Mouse (Mus musculus): ENCODE results near the gene Sptbn4. TPM values are rescaled to one million over a fixed set of nuclear protein-coding genes. Genes with fewer than 3 reads are reported as not detected.

The Sptbn4 gene
- total RNA-seq, 1 experiment from 2014 or later, result 0.74 TPM

DNA sequence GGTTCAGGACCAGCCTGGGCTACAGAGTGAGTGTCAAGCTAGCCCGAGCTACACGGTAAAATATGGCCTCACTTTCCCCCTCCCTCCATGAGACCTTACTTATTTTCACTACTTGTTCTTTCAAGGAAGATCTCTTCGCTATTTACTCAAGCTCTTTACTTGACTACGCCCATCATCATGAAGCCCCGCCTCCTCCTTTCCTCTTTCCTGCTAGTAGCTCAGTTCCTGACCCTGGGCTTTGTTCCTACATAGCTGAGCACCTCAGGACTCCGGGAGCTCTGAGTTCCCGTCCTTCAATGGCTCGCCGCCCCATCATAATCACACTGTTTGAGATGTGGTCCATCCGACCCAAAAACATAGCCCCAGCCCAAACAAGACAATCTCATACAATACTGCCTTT is 14.1 kb downstream of the Sptbn4 start:
- DNase-seq, result no peak

DNA sequence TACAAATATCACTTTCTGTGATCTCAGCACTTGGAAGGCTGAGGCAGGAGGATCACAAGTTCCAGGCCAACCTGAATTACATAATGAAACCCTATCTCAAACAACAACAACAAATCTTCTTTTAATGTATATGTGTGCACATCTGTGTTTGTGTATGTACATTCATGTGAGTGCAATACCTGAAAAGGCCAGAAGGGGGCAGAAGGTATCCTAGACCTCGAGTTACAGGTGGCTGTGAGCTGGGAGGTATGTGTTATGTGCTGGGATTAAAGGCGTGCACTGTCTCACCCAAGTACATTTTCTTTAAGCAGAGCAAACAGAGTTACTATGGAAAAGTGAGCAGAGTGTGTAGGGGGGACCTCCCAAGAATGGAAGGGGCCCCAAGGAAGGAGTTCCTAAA is 18.4 kb downstream of the Sptbn4 start:
- DNase-seq, result no peak

DNA sequence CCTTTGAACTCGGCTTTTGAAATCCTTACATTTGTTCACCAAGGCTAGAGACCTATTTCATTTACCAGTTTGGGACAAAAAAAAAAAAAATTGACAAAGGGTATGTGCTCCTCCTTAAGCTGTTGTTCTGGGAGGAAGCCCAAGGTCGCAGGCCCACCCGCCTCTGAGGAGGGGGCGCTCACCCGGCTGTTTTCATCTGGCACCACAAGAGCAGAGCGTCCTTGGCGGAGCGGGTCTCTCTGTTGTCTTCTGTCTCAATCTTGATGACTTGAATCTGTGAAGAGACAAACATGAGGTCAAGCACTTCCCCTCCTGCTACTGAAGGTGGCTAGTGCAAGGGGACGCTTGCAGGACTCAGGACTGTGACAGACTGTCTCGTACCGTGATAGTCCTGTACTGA is 19.5 kb downstream of the Sptbn4 start:
- no peak for DNase-seq

DNA sequence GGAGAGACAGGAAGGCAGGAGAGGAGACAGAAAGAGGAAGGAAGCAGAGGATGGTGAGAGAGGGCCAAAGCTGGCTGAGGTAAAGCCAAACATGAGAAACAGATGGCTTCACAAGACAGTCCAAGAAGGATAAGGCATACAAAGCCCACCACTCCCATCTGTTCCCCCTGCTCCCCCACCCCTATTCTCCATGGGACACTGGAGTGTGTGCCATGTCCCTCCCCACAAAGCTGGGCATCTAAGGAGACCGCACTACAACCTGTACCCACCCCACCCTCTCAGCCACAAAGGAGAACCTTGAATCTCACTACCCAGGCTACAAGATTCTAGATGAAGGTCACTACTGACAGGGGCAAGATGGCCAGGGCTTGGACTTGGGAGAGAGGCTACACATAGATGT is 20.1 kb downstream of the Sptbn4 start:
- DNase-seq, result no peak

DNA sequence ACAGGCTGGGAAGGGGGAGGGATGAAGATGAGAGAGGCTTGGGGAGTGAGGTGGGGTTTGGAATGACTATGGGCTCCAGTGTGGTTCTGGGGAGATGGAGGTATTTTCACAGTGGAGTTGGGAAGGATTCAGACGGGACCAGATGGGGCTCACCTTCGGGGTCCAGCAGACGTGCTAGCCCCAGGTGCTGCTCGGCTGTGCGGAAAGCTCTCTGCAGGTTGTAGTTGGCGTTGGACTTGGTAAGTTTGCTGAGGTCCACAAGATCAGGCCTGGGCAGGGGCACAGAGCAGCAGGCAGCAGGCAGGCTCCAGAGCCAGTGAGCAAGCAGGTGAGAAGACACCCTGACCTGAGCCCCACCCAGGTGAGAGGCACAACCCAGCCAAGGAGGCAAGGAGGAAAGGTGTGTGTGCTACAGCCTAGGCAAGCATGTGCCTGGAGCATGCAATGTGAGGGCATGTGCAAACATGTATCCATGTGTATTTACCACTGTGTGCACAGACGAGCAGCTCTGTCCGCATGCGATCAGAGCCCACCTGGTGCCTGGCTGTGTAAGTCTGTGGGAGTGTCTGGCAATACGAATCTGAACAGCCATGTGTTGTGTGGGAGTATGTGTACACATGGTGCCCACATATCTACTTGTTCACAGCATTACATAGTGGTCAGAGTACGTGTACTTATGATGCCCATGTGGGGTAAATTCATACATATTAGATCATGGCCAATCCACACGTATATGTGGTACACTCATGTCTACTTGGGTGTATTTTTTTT is 23.7 kb downstream of the Sptbn4 start:
- no peak for DNase-seq

DNA sequence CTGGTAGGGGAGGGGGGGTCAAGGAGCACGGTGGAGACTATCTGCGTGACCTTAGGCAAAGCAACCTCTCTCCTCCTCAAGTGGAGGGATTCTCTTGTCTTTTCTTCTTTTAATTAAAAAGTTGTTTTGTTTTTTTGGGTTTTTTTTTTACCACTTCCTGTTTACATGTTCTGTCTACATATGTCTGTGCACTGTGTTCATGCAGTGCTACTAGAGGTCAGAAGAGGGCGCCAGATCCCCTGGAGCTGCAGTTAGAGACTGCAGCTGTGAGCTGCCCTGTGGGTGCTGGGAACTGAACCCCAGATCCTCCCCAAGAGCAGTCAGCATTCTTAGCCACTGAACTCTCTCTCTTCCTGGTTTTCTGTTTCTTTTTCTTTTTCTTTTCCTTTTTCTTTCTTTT is 28.4 kb downstream of the Sptbn4 start:
- no peak for DNase-seq

DNA sequence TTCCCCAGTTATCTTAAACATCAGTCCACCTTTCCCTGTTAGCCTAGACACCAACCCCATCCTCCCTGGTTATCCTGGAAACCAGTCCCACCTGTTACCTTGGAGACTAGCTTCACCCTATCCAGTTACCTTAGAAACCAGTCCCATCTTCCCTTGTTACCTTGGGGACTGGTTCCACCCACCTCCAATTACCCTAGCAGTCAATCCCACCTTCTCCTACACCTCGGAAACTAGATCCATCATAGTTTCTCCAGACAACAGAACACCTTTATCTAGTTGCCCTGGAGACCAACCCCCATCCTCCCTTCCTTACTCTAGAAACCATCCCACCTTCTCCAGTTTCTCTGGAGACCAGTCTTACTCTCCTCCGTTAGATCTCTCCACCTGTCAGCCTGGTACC is 30.3 kb downstream of the Sptbn4 start:
- no peak for DNase-seq

DNA sequence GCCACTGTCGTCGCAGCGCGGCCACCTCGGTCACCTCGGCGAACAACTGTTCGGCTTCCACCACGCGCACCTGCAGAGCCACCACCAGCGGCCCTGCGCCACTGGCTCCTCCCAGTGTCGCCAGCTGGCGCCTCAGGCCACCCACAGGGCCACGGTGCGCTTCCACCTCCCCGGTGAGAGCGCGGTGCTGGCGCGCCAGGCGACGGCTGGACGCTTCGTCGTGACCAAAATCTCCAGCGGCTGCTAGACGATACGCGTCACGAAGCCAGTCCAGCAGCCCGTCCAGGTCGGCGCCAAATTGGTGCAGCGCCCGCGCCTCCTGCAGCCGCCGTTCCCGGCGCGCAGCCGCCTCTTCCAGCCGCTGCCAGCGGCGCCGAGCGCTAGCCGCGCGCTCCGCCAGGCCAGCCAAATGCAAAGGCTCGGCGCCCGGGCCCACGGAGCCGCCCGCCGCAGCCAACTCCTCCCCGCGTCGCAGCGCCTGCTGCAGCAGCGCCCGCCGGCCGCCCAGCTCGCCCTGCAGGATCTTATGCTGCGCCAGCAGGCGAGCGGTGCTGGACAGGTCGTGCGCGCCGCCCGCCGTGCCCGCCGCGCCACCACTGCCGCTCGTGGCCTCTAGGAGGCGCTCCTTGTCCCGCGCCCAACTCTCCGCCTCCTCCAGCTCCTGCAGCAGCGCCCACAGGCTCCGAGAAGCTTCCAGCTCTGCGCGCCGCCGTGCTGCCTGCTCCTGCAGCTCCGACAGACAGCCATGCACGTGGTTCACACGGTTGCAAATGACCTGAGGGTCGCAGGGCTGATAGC is 38.9 kb downstream of the Sptbn4 start:
- DNase-seq, result peak; percentile 88

DNA sequence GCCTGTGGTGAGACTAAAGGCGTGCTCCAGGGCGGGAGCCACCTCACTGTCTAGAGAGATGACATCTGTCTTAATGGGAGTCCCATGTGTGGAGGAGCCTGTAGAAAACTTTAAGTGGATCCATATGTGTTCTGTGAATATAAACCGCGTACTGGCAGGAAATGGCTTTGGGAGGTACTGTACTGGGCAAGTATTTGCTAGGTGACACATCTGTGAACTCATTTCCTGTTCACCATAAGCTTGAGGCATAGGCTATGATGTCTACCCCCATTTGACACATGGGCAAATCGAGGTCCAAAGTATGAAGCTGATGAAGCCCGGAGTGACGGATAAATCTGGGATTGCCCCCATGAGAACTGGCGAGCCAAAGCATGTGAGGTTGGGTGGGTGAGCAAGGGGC is 39.7 kb downstream of the Sptbn4 start:
- no peak for DNase-seq

DNA sequence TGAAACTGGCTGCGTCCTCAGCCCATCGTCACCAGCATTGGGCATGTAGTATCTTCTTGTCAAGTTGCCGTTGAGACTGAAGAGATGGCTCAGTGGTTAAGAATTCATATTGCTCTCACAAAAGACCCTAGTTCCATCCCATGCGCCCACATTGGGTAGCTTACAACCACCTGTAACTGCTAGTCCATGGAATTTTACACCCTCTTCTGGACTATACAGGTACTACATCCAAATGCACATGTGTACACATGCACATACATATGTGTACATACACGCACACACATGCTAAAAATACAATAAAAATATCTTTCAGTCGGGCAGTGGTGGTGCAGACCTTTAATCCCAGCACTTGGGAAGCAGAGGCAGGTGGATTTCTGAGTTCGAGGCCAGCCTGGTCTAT is 41.0 kb downstream of the Sptbn4 start:
- no peak for DNase-seq

DNA sequence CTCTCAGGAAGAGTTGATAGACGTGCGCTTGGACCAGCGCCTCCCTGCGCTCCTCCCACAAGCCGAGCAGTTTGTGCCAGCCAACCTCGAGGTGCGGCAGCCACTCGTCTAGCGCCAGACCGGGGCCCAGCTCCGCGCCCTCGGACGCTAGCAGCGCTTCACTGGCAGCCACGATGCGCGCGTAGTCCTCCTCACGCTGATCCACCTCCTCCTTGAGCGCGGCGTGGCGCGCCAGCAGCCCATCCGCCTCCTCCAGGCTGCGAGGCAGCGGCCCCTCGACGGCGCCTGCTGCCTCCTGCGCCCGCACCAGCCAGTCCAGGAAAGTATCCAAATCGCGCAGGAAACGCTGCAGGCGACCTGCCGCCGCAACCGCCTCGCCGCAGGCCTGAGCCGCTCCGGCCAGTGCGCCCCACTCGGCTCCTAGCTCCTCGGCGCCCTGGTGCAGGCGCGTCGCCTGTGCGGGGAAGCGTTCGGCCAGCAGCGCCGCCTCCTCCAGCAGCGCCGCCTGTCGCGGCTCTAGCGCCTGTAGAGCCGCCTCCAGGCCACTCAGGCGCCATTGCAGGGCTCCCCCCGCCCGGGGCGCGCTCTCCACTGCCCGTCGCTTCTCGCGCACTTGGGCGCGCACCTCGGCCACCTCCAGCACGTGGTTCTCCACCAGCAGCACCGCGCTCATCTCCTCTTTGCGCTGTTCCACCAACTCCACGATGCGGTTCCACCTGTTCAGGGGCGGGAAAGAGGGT is 43.1 kb downstream of the Sptbn4 start:
- no peak for DNase-seq

DNA sequence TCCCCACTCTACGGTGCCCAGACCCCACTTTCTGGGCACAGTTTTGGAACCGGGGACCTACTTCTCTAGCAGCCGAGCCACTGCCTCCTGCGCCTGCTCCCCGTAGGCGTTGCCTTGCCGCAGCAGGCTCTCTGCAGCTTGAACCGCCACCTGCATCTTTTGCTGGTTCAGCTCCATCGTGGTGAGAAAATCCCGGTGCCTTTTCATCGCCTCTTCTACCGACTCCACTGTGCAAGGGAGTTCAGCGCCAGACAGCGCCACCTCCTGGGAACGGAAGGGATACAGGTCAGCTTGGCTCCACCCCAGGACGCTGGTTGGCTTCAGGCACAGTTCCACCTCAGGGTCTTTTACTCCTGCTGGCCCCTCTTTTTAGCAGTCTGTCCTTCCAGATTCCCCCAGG is 44.8 kb downstream of the Sptbn4 start:
- peak; percentile 85 for DNase-seq

DNA sequence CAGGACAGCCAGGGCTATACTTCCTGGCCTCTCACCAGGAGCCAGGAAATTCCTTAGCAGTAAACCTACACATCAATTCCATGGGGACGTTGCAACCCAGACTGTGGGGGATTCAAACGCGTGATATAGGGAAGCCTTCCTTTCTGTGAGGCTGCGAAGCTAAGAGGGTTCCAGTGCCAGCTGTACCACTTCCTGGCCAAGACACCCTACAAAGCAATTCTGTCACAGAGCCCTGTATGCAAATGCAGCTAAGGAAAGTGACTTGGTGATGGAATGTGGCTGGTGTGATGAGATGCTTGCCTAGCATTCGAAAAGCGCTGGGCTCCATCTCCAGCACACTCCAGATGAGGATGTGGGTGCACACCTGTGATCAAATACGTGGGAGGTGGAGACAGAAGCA is 46.9 kb downstream of the Sptbn4 start:
- no peak for DNase-seq

DNA sequence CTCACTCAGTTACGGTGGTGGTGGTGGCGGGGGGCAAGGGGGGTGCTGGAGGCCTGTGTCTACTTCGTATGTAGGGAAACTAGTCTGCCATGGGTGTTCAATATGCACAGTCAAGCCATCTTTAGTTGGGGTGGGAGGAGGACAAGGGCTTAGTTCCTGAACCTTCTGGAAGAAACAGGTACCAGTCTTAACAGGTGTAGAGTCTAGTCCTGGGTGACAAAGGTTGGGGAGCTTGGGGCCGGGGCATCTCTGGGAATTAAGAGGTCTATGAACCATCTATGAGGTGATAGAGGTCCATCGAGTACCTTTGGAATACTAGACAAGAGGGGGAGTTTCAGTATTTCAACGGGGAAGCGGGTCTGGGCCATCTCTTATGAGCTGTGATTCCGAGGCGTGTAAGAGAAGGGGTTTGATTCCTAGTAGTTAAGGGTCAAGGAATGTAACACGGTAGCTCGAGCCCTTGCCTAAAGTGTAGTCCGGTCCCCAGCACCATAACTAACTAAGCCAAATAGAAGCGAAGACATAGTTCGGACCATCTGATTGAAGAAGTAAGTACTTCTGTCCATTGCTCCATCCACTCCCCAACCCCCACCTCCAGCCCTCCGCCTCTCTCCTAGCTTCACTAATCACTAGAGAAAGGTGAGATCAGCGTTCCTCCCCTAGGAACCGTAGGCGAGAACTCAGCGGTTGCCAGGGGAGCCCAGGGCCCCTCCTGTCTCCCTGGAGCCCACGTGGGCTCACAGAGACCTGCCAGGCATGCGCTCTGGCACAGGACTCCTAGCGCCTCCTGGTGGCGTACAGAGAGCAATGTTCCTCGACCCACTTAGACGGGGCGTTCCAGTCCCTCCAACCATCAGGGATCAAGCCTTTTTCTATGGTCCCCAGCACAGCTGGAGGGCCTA is 50.2 kb downstream of the Sptbn4 start:
- DNase-seq, result peak; percentile 66

DNA sequence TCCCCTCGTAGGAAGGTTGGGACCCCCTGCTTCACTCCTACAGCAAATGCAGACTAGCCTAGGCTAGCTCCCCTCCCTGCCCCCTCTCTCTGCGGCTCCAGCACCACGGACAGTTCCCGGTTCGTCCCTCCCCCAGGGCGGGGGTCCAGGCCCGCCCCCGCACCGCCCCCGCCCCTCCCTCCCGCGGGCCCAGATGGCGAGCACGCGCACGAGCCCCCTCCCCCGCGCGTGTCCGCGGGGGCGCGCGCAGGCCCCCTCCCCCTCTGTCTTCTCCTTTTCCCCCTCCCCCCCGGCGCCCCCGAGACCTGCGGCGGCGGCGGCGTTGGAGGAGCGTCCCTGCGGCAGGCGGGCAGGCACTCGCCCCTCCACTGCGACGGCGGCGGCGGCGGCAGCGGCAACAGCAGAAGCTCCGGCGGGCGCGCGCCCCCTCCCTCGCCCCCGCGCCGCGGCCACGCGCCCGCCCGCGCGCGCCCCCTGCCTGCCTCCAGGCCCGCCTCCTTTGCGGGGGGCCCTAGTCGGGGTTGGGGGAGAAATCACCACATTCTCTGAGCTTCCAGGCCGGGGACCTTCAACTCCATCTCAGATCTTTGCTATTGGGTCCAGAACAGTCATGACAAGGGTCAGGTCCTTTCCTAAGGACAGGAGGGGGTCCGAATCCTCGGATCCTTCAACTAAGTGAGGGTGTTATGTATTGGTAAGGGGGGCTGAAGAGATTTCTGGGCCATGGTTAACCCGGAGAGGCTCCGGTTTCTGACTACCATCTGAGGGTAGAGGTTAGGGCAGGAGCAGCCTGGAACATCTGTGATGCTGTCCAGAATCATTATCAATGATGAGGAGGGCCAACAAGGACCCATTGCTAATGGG is 51.1 kb downstream of the Sptbn4 start:
- DNase-seq, result peak; percentile 60

DNA sequence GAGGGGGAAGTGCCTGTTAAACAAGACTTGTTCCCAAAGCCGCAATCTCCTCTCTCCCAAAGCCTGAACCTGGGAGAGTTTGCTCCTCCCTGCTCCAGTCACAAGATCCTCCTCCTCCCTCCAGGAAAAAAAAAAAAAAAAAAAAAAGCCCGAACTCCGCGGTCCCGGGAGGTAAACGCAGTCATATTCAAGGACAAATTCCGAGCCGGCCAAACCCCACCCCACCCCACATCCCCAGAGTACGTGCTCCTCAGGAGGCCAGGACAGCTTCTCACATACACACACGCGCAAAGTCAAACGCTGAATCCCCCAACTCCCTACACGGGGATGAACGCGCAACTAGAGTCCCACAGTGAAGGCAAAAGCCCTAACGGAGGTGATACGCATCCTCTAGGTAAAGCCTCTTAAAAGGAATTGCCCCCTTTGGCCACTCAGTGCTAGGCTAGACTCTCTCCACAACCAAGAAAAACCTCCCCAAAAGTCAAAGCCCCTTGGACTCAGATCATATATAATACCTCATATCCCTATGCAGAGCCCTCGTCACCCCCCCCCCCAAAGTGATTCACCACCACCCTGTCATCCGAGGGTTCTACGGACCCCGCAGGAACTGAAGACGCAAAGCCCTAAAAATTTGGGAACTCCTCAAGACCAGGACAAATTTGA is 51.8 kb downstream of the Sptbn4 start:
- no peak for DNase-seq

DNA sequence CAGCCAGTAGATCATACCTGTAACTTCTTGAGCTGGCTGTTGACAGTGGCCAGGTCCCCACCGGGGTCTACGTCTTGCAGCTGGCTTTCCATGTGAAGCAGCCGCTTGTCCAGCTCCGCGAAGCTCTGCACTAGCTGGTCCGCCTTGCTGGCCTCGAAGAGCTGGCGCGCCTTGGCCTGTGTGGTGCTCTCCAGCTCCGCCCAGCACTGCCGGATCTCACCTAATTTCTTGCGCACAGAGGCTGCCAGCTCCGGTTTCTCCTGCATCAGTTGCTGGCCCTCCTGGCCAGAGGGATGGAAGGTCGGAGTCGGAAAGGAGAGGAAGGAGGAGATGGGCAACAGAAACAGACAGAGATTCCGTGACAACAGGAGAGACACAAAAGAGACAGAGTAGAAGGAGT is 56.1 kb downstream of the Sptbn4 start:
- no peak for DNase-seq

DNA sequence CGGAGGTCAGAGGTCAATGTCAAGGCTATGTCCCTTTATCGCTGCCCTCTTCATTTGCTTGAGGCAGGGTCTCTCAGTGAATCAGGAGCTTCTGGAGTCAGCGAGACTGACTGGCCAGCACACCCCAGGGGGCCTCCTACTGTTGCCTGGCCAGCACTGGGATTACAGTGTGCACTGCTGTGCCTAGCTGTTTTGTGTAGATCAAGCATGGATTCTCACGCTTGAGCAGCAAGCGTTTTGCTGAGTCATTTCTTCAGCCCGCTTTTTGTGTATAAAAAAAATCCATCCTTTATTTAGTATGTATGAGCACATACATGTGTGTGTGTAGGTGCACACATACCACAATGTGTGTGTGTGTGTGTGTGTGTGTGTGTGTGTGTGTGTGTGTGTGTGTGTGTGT is 58.3 kb downstream of the Sptbn4 start:
- no peak for DNase-seq

DNA sequence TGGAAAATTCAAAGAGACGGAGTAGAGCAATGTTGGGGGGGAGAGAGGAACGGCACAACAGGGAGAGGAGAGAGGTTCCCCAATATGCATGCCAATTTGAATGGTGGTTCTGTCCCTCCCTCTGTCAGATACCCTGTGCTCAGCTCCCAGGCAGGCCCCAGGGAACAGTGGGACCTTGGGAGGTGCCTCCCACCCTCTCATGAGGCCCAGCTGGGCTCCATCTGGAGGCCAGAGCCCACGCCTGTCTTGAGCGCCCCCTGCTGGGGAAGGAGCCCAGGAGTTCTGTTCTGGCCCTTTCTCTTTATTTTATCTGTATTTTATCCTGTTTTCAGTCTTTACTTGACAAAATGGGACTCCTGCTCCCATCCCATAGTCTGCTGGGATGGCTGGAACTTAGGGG is 62.8 kb downstream of the Sptbn4 start:
- DNase-seq, result peak; percentile 85

DNA sequence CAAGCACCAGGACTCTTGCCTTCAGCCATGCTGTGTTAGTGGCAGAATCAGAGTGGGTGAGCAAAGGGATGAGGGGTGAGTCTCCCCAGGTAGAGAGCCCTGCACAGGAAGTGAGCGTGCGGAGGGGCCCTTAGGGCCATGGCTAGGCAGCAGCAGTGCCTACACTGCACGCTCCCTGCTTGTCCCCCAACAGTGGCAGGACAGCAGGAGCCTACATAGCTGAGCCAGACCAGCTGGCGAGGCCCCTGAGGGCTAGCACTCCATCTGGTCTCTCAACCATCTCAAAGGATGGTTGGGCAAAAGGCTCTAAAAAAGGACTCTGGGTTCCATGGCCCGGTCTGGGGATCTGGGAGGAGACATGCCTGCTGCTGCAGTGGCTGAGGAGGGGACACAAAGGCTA is 63.4 kb downstream of the Sptbn4 start:
- DNase-seq, result no peak

DNA sequence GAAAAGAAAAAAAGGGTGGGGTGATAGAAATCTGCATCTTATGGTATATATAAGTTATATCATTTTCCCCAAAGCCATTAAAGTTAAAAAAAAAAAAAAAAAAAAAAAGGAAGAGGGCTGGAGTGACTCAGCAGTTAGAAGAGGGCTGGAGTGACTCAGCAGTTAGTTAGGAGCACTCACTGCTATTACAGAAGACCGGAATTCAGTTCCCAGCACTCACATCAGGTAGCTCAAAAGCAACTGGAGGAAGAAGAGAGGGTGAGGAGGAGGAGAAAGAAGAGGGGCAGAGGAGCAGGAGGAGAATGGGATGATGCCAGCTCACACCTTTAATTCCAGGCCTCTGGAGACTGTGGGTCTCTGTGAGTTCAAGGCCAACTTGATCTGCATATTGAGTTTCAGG is 64.3 kb downstream of the Sptbn4 start:
- DNase-seq, result no peak
